Mouse (Mus musculus) lung, postnatal 10 days (tissue): ENCODE measurements around the gene Gipc1.
A peak's percentile ranks its signal among the peaks of the same experiment; 100 is the strongest.

Experiments used
- DNase-seq: peaks from one replicate; pipeline ENCODE4 v3.0.0; 2021

The Gipc1 gene

GRCm38 (mm10) chr8:83652030-83652743, at the start of gene Gipc1:
Gene Gipc1 (plus strand): TSS chr8:83652677.
- DNase-seq, result peak; percentile 98

GRCm38 (mm10) chr8:83607661-83608397, 44.6 kb upstream of the Gipc1 start, which contains the start of the genes Tecr and Dnajb1:
Gene Tecr (minus strand): TSS chr8:83607971.
Gene Dnajb1 (plus strand): TSS chr8:83608193.
- DNase-seq, result peak; percentile 100

GRCm38 (mm10) chr8:83608398-83608829, 44.1 kb upstream of the Gipc1 start:
- DNase-seq, result peak; percentile 92

GRCm38 (mm10) chr8:83609086-83609485, 43.4 kb upstream of the Gipc1 start:
- no peak for DNase-seq

GRCm38 (mm10) chr8:83609547-83610180, 42.8 kb upstream of the Gipc1 start:
- DNase-seq, result no peak

GRCm38 (mm10) chr8:83611921-83612320, 40.6 kb upstream of the Gipc1 start:
- DNase-seq, result no peak

- no peak for DNase-seq
Observed at GRCm38 (mm10) chr8:83613695-83614094, 38.8 kb upstream of the Gipc1 start.

- DNase-seq, result no peak
Observed at GRCm38 (mm10) chr8:83616625-83617024, 35.9 kb upstream of the Gipc1 start.

GRCm38 (mm10) chr8:83617111-83617510, 35.4 kb upstream of the Gipc1 start:
- DNase-seq, result no peak

GRCm38 (mm10) chr8:83618566-83618965, 33.9 kb upstream of the Gipc1 start:
- DNase-seq, result no peak

- no peak for DNase-seq
Observed at GRCm38 (mm10) chr8:83619568-83620285, 32.8 kb upstream of the Gipc1 start.

GRCm38 (mm10) chr8:83621691-83622388, 30.6 kb upstream of the Gipc1 start:
- no peak for DNase-seq

- peak; percentile 93 for DNase-seq
Observed at GRCm38 (mm10) chr8:83622389-83622989, 30.0 kb upstream of the Gipc1 start.

- no peak for DNase-seq
Observed at GRCm38 (mm10) chr8:83623549-83623948, 28.9 kb upstream of the Gipc1 start.

GRCm38 (mm10) chr8:83624739-83625138, 27.7 kb upstream of the Gipc1 start:
- peak; percentile 62 for DNase-seq

- no peak for DNase-seq
Observed at GRCm38 (mm10) chr8:83625676-83626299, 26.7 kb upstream of the Gipc1 start.

GRCm38 (mm10) chr8:83632083-83632707, 20.3 kb upstream of the Gipc1 start:
- DNase-seq, result no peak

GRCm38 (mm10) chr8:83638856-83639255, 13.6 kb upstream of the Gipc1 start:
- DNase-seq, result no peak

GRCm38 (mm10) chr8:83639649-83640048, 12.8 kb upstream of the Gipc1 start:
- no peak for DNase-seq

GRCm38 (mm10) chr8:83647511-83647910, 5.0 kb upstream of the Gipc1 start:
- no peak for DNase-seq

- DNase-seq, result no peak
Observed at GRCm38 (mm10) chr8:83648031-83648430, 4.4 kb upstream of the Gipc1 start.
